Mouse (Mus musculus) olfactory bulb, adult 2 months (tissue): ENCODE results near the gene Styx.

ENCODE experiments used
- CTCF ChIP-seq: fragments of 200-500 bp; IDR thresholded peaks from 2 replicates; pipeline ENCODE4 v1.5.1; 2012; ENCODE audit warnings: low read depth, mild to moderate bottlenecking, low read length, moderate library complexity; ENCODE audit not compliant: insufficient read depth
- POLR2A ChIP-seq: fragments of 200-500 bp; IDR thresholded peaks from 2 replicates; pipeline ENCODE4 v1.6.1; 2012; ENCODE audit warnings: mild to moderate bottlenecking, low read depth, low read length, moderate library complexity; ENCODE audit not compliant: insufficient read depth

DNA sequence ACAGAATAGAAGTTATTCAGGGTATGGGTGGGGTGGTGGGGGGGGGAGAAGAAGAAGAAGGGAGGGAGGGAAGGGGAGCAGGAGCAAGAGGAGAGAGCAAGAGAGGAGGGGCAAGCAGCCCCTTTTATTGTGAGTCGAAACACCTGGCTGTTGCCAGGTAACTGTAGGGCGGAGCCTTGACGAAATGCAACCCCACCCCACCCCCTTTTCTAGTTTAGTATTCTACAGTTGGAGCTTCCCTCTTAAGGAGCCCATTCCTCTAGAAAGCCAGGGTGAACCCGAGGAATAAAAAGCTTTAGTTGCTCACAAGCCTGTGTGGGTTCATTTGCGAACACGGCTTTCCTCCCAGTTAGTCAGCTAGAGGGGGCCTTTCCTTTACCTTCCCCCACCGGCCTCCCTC, 94.0 kb downstream of the Styx start:
- no peak for TF ChIP-seq POLR2A
- no peak for TF ChIP-seq CTCF
